Mouse (Mus musculus) cortical plate, adult 2 months (tissue): ENCODE measurements around the gene Fcgr3. TPM values are rescaled to one million over a fixed set of nuclear protein-coding genes. Genes with fewer than 3 reads are reported as not detected.

Experiments
- H3K27ac ChIP-seq: fragments of 200-500 bp; 2 replicates; pipeline ENCODE4 v1.5.1; 2012; ENCODE audit warnings: low read length, control low read depth, inconsistent platforms; ENCODE audit not compliant: insufficient read depth
- H3K4me1 ChIP-seq: fragments of 200-500 bp; 2 replicates; pipeline ENCODE4 v1.6.1; 2011; ENCODE audit warnings: low read length; ENCODE audit not compliant: control insufficient read depth, insufficient read depth
- H3K4me3 ChIP-seq: fragments of 200-500 bp; 2 replicates; pipeline ENCODE4 v1.5.1; 2011; ENCODE audit warnings: mild to moderate bottlenecking, low read length, control low read depth; ENCODE audit not compliant: insufficient read depth
- CTCF ChIP-seq: fragments of 200-500 bp; IDR thresholded peaks from 2 replicates; pipeline ENCODE4 v1.5.1; 2011; ENCODE audit warnings: mild to moderate bottlenecking, control low read depth, low read length; ENCODE audit not compliant: insufficient read depth; ENCODE audit errors: extremely low read depth
- POLR2A ChIP-seq: fragments of 200-500 bp; IDR thresholded peaks from 2 replicates; pipeline ENCODE4 v1.6.1; 2011; ENCODE audit warnings: mild to moderate bottlenecking, low read length, control low read depth; ENCODE audit not compliant: insufficient read depth; ENCODE audit errors: extremely low read depth
- polyA plus RNA-seq: library from polyadenylated mRNA; depleted of rRNA; stranded (reverse); fragments of >200 nt; gene quantifications from 2 replicates; pipeline ENCODE4 v1.2.3, GENCODE M21; 2012

Fcgr3 gene
- polyA plus RNA-seq, 1 experiment, result 20.6 TPM

- 0 out of 2 replicates have a peak, but pooled peaks cover 2% of the 10 kb centered on the region for H3K4me1 ChIP-seq
- TF ChIP-seq POLR2A (no peak), CTCF (no peak)
- no peak overlapping the region for H3K27ac ChIP-seq
- H3K4me3 ChIP-seq, result peak overlapping the region; percentile 45
Measured at GRCm38 (mm10) chr1:171033756-171034155, 31.0 kb downstream of the Fcgr3 start.

- Histone ChIP-seq H3K27ac (no peak overlapping the region), H3K4me1 (0 out of 2 replicates have a peak, but pooled peaks cover 2% of the 10 kb centered on the region), H3K4me3 (peak overlapping the region; percentile 45)
- TF ChIP-seq POLR2A (no peak), CTCF (no peak)
Measured at GRCm38 (mm10) chr1:171033196-171033595, 31.5 kb downstream of the Fcgr3 start.

GRCm38 (mm10) chr1:171032691-171033090, 32.0 kb downstream of the Fcgr3 start:
- Histone ChIP-seq H3K4me1 (0 out of 2 replicates have a peak, but pooled peaks cover 2% of the 10 kb centered on the region), H3K4me3 (peak overlapping the region; percentile 45), H3K27ac (no peak overlapping the region)
- no peak for TF ChIP-seq POLR2A
- no peak for TF ChIP-seq CTCF

- no peak overlapping the region for H3K27ac ChIP-seq
- no peak overlapping the region for H3K4me3 ChIP-seq
- 0 out of 2 replicates have a peak, but pooled peaks cover 2% of the 10 kb centered on the region for H3K4me1 ChIP-seq
- TF ChIP-seq CTCF, result no peak
- TF ChIP-seq POLR2A, result no peak
Measured at GRCm38 (mm10) chr1:171031752-171032151, 33.0 kb downstream of the Fcgr3 start.

- H3K4me3 ChIP-seq, result no peak overlapping the region
- no peaks in the 10 kb centered on the region for H3K4me1 ChIP-seq
- TF ChIP-seq POLR2A (no peak), CTCF (no peak)
- H3K27ac ChIP-seq, result no peak overlapping the region
Measured at GRCm38 (mm10) chr1:171019311-171019950, 45.3 kb downstream of the Fcgr3 start.

- TF ChIP-seq CTCF (no peak), POLR2A (no peak)
- Histone ChIP-seq H3K4me1 (no peaks in the 10 kb centered on the region), H3K4me3 (no peak within 1 kb of the TSS), H3K27ac (no peak within 1 kb of the TSS)
Measured at GRCm38 (mm10) chr1:171018737-171019136, 46.0 kb downstream of the Fcgr3 start, which contains the start of gene Fcgr4. TSS of gene Fcgr4 (plus strand) at chr1:171018920.

GRCm38 (mm10) chr1:171017468-171018158, 47.1 kb downstream of the Fcgr3 start:
- Histone ChIP-seq H3K4me1 (no peaks in the 10 kb centered on the region), H3K4me3 (no peak overlapping the region), H3K27ac (no peak overlapping the region)
- no peak for TF ChIP-seq CTCF
- TF ChIP-seq POLR2A, result no peak

- Histone ChIP-seq H3K27ac (no peak overlapping the region), H3K4me1 (no peaks in the 10 kb centered on the region), H3K4me3 (no peak overlapping the region)
- TF ChIP-seq POLR2A (no peak), CTCF (no peak)
Measured at GRCm38 (mm10) chr1:171016676-171017356, 47.9 kb downstream of the Fcgr3 start.

GRCm38 (mm10) chr1:171011733-171012132, 53.0 kb downstream of the Fcgr3 start:
- no peak for TF ChIP-seq CTCF
- no peak for TF ChIP-seq POLR2A
- Histone ChIP-seq H3K4me3 (no peak overlapping the region), H3K4me1 (no peaks in the 10 kb centered on the region), H3K27ac (no peak overlapping the region)

- H3K4me1 ChIP-seq, result no peaks in the 10 kb centered on the region
- TF ChIP-seq CTCF (0 out of 2 replicates have a peak, but pooled peaks have one; percentile 4), POLR2A (no peak)
- H3K27ac ChIP-seq, result no peak overlapping the region
- no peak overlapping the region for H3K4me3 ChIP-seq
Measured at GRCm38 (mm10) chr1:171006905-171007304, 57.8 kb downstream of the Fcgr3 start.
